Mouse (Mus musculus) embryonic fibroblast, embryonic 13.5 days (primary cell): ENCODE measurements around the gene Apol6.

Experiments used
- CTCF ChIP-seq: IDR thresholded peaks from 2 replicates; pipeline ENCODE4 v1.5.1; 2011; ENCODE audit warnings: mild to moderate bottlenecking, control low read depth, low read length, moderate library complexity, borderline replicate concordance; ENCODE audit not compliant: insufficient read depth
- POLR2A ChIP-seq: IDR thresholded peaks from 2 replicates; pipeline ENCODE4 v1.6.1; 2011; ENCODE audit warnings: low read depth, mild to moderate bottlenecking, control low read depth, low read length, moderate library complexity

- TF ChIP-seq CTCF (no peak), POLR2A (no peak)
Measured at GRCm38 (mm10) chr15:77014431-77014830, 30.1 kb upstream of the Apol6 start.
